Mouse (Mus musculus) C2C12 (cell line): Measurements from ENCODE around the gene Ptprm. TPM values are rescaled to one million over a fixed set of nuclear protein-coding genes. Genes with fewer than 3 reads are reported as not detected.

ENCODE experiments used
- H3K27me3 ChIP-seq: one replicate; pipeline ENCODE4 v1.6.1; 2011; ENCODE audit not compliant: control insufficient read depth, insufficient read depth, insufficient read length
- H3K36me3 ChIP-seq: one replicate; pipeline ENCODE4 v1.6.1; 2011; ENCODE audit not compliant: control insufficient read depth, insufficient read depth
- H3K4me3 ChIP-seq: one replicate; pipeline ENCODE4 v1.5.1; 2011; ENCODE audit warnings: mild to moderate bottlenecking, control low read depth; ENCODE audit not compliant: poor library complexity, insufficient read depth, severe bottlenecking
- H3K79me2 ChIP-seq: one replicate; pipeline ENCODE4 v1.6.1; 2011; ENCODE audit not compliant: control insufficient read depth, insufficient read depth
- H3K79me3 ChIP-seq: one replicate; pipeline ENCODE4 v1.6.1; 2011; ENCODE audit warnings: low read depth, control low read depth
- H3ac ChIP-seq: one replicate; pipeline ENCODE3; 2011; ENCODE audit warnings: low read depth; ENCODE audit not compliant: control insufficient read depth, insufficient read length
- CEBPB ChIP-seq: IDR thresholded peaks from one replicate; pipeline ENCODE4 v1.6.1; 2011; ENCODE audit warnings: low read depth, mild to moderate bottlenecking, control low read depth, moderate library complexity
- CTCF ChIP-seq: IDR thresholded peaks from one replicate; pipeline ENCODE4 v1.5.1; 2011; ENCODE audit not compliant: control insufficient read depth, insufficient read depth, insufficient read length
- FOSL1 ChIP-seq: IDR thresholded peaks from one replicate; pipeline ENCODE4 v1.8.0; 2011; ENCODE audit warnings: mild to moderate bottlenecking, low read length; ENCODE audit not compliant: poor library complexity, insufficient read depth, severe bottlenecking
- MAX ChIP-seq: IDR thresholded peaks from one replicate; pipeline ENCODE4 v1.6.1; 2011; ENCODE audit warnings: mild to moderate bottlenecking, control low read depth
- MYOD1 ChIP-seq: IDR thresholded peaks from one replicate; pipeline ENCODE4 v1.6.1; 2011; ENCODE audit warnings: low read depth; ENCODE audit not compliant: control insufficient read depth, insufficient read length
- MYOG ChIP-seq: IDR thresholded peaks from one replicate; pipeline ENCODE4 v1.6.1; 2011; ENCODE audit not compliant: control insufficient read depth, insufficient read length; ENCODE audit errors: extremely low read depth
- USF1 ChIP-seq: IDR thresholded peaks from one replicate; pipeline ENCODE4 v1.6.1; 2011; ENCODE audit warnings: low read depth, mild to moderate bottlenecking, control low read depth, moderate library complexity
- polyA plus RNA-seq: library from polyadenylated mRNA; unstranded; fragments of >200 nt; fragmentation: generic; extraction: Trizol; gene quantifications from one replicate; pipeline ENCODE4 v1.2.1, GENCODE M21; 2012; ENCODE audit warnings: missing spikeins

Gene Ptprm
- polyA plus RNA-seq, 1 experiment = 4.4 TPM

GRCm38 (mm10) chr17:67360606-67361005 lies 6.3 kb upstream of the Ptprm start:
- Histone ChIP-seq H3K4me3 (no peak overlapping the region), H3K36me3 (no peaks in the 10 kb centered on the region), H3K79me3 (no peaks in the 10 kb centered on the region), H3ac (no peak overlapping the region), H3K27me3 (no peaks in the 10 kb centered on the region), H3K79me2 (no peaks in the 10 kb centered on the region)
- no peak for TF ChIP-seq MYOD1
- no peak for TF ChIP-seq CTCF
- no peak for TF ChIP-seq MYOG
- TF ChIP-seq MAX = no peak
- TF ChIP-seq CEBPB = no peak
- TF ChIP-seq FOSL1 = no peak
- no peak for TF ChIP-seq USF1

DNA sequence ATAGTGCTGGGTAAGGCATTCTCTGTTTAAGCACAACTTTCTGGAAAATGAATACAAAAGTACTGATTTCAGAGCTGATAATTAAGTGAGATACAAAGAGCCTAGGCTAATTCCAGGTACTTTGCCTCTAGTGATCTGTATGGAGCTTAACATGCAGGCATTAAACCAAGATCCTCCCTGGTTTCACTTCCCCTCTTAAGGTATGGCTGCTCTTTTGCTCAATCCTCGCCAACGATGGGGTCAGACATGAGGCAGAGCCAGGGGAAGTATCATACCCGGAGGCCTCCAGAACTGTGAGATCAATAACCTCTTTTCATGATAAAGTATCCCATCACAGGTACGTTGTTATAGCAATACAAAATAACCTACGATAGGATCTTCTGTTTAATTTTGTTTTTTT lies 5.3 kb upstream of the Ptprm start:
- no peaks in the 10 kb centered on the region for H3K27me3 ChIP-seq
- no peaks in the 10 kb centered on the region for H3K79me2 ChIP-seq
- no peaks in the 10 kb centered on the region for H3K79me3 ChIP-seq
- no peaks in the 10 kb centered on the region for H3K36me3 ChIP-seq
- TF ChIP-seq FOSL1 (no peak), MYOD1 (no peak), USF1 (no peak), CTCF (no peak), CEBPB (no peak), MAX (no peak), MYOG (no peak)
- no peak overlapping the region for H3K4me3 ChIP-seq
- H3ac ChIP-seq = no peak overlapping the region

DNA sequence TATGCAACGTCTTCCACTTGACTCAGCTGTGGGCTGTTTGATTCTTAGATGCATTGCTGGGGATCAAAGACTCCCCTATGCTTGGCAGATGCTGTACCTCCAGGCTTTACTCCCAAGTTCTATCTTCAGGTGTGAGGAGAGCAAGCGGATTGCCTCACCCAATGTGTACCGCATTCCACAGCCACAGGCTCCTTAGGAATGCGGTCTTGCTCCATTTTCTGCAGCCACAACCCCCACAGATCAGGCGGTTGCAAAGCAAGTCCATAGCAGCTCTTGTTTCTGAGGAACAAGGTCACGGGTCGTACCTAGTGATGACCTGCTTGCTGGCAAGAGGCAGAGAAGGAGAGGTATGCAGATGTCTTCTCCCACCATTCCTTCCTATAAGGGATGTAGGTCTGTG lies 4.3 kb upstream of the Ptprm start:
- Histone ChIP-seq H3K4me3 (no peak overlapping the region), H3K36me3 (no peaks in the 10 kb centered on the region), H3K79me3 (no peaks in the 10 kb centered on the region), H3K27me3 (no peaks in the 10 kb centered on the region), H3ac (no peak overlapping the region), H3K79me2 (no peaks in the 10 kb centered on the region)
- TF ChIP-seq CEBPB = no peak
- no peak for TF ChIP-seq MYOG
- TF ChIP-seq FOSL1 = no peak
- TF ChIP-seq CTCF = no peak
- TF ChIP-seq MYOD1 = no peak
- no peak for TF ChIP-seq USF1

- H3ac ChIP-seq = no peak overlapping the region
- H3K79me3 ChIP-seq = no peaks in the 10 kb centered on the region
- no peak for TF ChIP-seq MAX
- H3K4me3 ChIP-seq = no peak overlapping the region
- H3K36me3 ChIP-seq = no peaks in the 10 kb centered on the region
- H3K79me2 ChIP-seq = peaks cover 6% of the 10 kb centered on the region
- no peaks in the 10 kb centered on the region for H3K27me3 ChIP-seq
These were observed 2.9 kb upstream of the Ptprm start for GRCm38 (mm10) chr17:67357191-67357590.

GRCm38 (mm10) chr17:67355251-67355650 lies 994 bp upstream of the Ptprm start:
- H3K36me3 ChIP-seq = no peaks in the 10 kb centered on the region
- H3K27me3 ChIP-seq = no peaks in the 10 kb centered on the region
- H3K79me3 ChIP-seq = no peaks in the 10 kb centered on the region
- TF ChIP-seq FOSL1 (no peak), CTCF (no peak), MYOG (no peak), MYOD1 (no peak), MAX (no peak), USF1 (no peak), CEBPB (no peak)
- H3ac ChIP-seq = no peak overlapping the region
- no peak overlapping the region for H3K4me3 ChIP-seq
- H3K79me2 ChIP-seq = peaks cover 16% of the 10 kb centered on the region

- Histone ChIP-seq H3K27me3 (no peaks in the 10 kb centered on the region), H3K36me3 (no peaks in the 10 kb centered on the region), H3K79me2 (peaks cover 24% of the 10 kb centered on the region), H3ac (peak overlapping the region; percentile 69), H3K79me3 (no peaks in the 10 kb centered on the region), H3K4me3 (peak overlapping the region; percentile 48)
- TF ChIP-seq MYOD1 = no peak
- TF ChIP-seq FOSL1 = no peak
- no peak for TF ChIP-seq USF1
- no peak for TF ChIP-seq CTCF
These were observed 334 bp downstream of the Ptprm start for GRCm38 (mm10) chr17:67353796-67354450.
